Mouse (Mus musculus) E14TG2a.4 (cell line): ENCODE data around the gene Gm42674.

ENCODE experiments used
- CTCF ChIP-seq: conservative IDR thresholded peaks from 2 replicates; pipeline ENCODE4 v1.5.1; 2014; ENCODE audit warnings: low read length
- POU5F1 ChIP-seq: IDR thresholded peaks from 2 replicates; pipeline ENCODE4 v1.6.1; 2014; ENCODE audit warnings: low read length, borderline replicate concordance

DNA sequence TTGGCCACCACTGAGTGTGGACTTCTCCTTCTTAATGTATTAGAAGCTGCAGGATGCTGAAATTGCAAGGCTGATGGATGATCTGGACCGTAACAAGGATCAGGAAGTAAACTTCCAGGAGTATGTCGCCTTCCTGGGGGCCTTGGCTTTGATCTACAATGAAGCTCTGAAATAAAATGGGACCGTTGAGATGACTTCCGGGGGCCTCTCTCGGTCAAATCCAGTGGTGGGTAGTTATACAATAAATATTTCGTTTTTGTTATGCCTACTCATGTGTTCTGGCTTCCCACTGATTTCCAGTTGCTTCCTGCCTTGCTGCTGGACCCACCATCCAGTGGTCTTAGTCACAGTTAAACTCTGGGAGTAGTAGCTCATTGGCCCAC, 12.4 kb downstream of the Gm42674 start:
- no peak for TF ChIP-seq CTCF
- no peak for TF ChIP-seq POU5F1
